Mouse (Mus musculus) neutrophil, adult 5-6 weeks (primary cell): ENCODE measurements around the gene Vkorc1l1. TPM values are rescaled to one million over a fixed set of nuclear protein-coding genes. Genes with fewer than 3 reads are reported as not detected.
"Not testable (repeated sequence)": the region's sequence is repeated elsewhere in the genome, so short reads cannot be mapped to it uniquely, and the experiment has no call there.

Experiments used
- ATAC-seq: fragments of 151-379, 151-347 bp; 2 replicates; pipeline ENCODE4 v1.8.0; 2017; ENCODE audit warnings: mild to moderate bottlenecking, moderate TSS enrichment; ENCODE audit not compliant: insufficient number of reproducible peaks, poor library complexity, low FRiP score, severe bottlenecking; ENCODE audit errors: extremely low read depth
- total RNA-seq: library from RNA; stranded (forward); fragments of 200-1000 nt; gene quantifications from 2 replicates; pipeline ENCODE4 v1.2.3, GENCODE M21; 2017

Gene Vkorc1l1
- total RNA-seq, result 11.9 and 14.3 TPM in 2 replicates

- peak; percentile 89 for ATAC-seq
These were observed at the start of gene Vkorc1l1 for GRCm38 (mm10) chr5:129941495-129942045. Gene Vkorc1l1 (plus strand): TSS chr5:129941970.

- peak; percentile 100 for ATAC-seq
These were observed 46.3 kb upstream of the Vkorc1l1 start, which contains the start of gene Zbed5 for GRCm38 (mm10) chr5:129895198-129896088. Gene Zbed5 (plus strand): TSS chr5:129895723.

- ATAC-seq, result no peak
These were observed 43.3 kb upstream of the Vkorc1l1 start, which contains the start of gene Phkg1 for GRCm38 (mm10) chr5:129898449-129898848. Gene Phkg1 (minus strand): TSS chr5:129898549.

GRCm38 (mm10) chr5:129907775-129908174 is 34.0 kb upstream of the Vkorc1l1 start:
- no peak for ATAC-seq

GRCm38 (mm10) chr5:129908242-129908965 is 33.4 kb upstream of the Vkorc1l1 start, which contains the start of gene Nupr1l:
Gene Nupr1l (plus strand): TSS chr5:129908540.
- ATAC-seq, result peak; percentile 89

DNA sequence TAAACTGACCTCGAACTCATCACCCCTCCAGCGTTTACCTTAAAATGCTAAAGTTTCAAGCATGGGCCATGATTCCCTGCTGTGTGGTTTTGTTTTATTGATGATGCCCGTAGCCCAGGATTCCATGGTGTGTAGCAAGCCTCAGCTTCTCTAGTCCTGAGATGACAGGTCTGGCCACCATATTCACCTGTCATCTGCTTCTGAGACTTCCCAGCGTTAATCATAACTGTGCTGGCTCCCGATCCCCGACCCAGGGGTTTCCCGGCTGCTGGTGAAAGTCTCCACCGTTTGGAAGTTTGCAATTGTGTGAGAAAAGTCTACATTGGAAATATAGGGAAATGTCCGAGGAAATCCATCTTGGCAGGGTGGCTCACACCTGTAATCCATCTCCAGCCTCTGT is 32.6 kb upstream of the Vkorc1l1 start:
- ATAC-seq, result no peak

DNA sequence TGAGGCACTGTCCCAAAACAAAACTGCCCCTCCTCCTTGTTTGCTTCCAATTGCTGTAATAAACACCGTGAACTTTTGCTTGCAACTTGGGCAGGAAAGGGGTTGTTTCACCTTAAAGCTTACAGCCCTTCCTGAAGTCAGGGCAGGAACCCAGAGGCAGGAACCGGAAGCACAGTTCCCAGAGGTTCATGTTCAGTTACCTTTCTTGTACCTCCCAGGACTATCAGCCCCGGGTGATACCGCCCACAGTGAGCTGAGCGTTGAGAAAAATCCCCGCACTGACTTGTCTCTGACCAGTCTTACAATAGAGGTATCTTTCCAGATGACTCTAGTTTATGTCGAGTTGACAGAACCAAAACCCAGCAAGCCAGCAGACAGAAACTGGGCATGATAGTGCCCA is 32.2 kb upstream of the Vkorc1l1 start:
- no peak for ATAC-seq

DNA sequence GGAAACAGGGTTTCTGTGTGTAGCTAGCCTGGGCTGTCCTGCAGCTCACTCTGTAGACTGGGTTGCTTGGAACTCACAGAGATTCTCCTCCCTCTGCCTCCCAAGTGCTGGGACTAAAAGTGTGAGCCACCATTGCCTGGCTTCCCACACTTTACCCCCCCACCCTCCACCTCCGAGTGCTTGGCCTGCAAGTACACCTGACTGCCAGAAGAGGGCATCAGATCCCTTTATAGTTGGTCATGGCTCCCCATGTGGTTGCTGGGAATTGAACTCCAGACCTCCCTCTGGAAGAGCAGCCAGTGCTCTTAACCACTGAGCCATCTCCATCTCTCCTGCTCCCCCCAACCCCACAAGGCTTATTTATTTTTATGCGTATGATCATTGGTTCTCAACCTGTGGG is 27.7 kb upstream of the Vkorc1l1 start:
- ATAC-seq, result peak; percentile 86

- ATAC-seq, result not testable (repeated sequence)
These were observed 26.3 kb upstream of the Vkorc1l1 start for GRCm38 (mm10) chr5:129915491-129915890.

DNA sequence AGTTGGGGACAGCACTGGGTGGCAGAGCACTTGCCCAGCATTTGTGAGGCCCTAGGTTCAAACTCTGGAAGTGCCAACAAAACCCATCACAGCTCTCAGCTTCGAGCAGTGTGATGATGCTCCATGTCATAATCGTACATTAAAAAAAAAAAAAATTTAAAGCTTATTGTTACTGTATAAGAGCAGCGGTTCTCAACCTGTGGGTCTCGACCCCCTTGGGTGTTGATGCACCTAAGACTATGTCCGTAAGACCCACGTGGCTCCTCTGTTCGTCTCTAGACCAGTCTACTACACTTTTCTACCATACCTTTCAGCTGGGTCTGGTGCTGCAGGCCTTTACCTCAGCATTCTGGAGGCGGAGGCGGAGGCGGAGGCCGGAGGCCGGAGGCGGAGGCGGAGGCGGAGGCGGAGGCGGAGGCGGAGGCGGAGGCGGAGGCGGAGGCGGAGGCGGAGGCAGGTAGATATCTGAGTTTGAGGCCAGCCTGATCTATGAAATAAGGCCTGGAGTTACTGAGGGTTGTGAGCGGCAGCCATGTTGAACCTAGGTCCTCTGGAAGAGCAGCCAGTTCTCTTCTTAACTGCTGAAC is 23.6 kb upstream of the Vkorc1l1 start:
- ATAC-seq, result no peak

- no peak for ATAC-seq
These were observed 23.0 kb upstream of the Vkorc1l1 start for GRCm38 (mm10) chr5:129918752-129919151.

DNA sequence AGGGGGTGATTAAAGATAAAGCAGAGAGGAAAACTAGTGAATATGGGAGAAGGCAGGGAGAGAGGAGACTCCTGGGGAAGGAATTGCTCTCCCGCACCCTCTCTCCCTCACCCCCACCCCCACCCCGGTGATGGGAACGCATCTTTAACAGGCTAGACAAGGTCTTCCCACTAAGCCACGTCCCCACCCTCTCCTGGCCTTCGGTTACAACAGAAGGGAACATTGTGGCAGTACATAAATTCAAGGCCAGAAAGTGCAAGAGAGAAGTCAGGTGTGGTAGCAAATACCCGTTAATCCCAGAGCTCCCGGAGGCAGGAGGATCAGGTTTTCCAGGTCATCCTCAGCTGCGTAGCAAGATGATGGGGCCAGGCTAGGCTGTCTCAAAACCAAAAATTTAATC is 22.4 kb upstream of the Vkorc1l1 start:
- no peak for ATAC-seq

DNA sequence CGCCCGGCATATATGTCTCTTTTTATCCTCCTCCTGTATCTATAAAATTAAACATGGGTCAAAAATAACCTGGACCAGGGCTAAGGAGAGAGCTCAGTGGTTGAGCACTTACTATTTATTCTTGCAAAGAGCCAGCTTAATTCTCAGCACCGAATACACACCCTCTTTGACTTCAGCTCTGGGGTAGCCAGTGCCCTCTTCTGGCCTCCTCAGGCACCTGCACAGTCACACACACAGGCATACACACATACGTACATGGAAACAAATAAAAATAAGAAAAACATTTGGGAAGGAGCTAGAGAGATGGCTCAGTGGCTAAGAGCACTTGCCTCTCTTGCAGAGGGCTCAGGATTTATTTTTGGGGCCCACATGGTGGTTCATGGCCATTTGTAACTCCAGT is 19.8 kb upstream of the Vkorc1l1 start:
- no peak for ATAC-seq

- no peak for ATAC-seq
These were observed 16.8 kb upstream of the Vkorc1l1 start for GRCm38 (mm10) chr5:129924820-129925452.

DNA sequence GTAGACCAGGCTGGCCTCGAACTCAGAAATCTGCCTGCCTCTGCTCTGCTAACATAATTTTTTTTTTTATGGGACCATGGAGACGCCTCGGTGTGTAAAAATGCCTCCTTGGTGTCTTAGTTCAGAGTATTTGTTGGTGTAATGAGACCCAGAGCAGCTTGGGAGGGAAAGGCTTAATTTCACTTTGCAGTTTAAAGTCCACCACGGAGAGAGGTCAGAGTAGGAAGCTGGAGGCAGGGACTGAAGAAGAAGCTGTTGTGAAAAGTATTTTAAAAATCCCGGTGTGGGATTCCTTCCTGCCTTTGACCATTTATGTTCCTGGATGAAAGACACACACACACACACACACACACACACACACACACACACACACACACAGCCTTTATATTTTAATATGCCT is 15.8 kb upstream of the Vkorc1l1 start:
- no peak for ATAC-seq

DNA sequence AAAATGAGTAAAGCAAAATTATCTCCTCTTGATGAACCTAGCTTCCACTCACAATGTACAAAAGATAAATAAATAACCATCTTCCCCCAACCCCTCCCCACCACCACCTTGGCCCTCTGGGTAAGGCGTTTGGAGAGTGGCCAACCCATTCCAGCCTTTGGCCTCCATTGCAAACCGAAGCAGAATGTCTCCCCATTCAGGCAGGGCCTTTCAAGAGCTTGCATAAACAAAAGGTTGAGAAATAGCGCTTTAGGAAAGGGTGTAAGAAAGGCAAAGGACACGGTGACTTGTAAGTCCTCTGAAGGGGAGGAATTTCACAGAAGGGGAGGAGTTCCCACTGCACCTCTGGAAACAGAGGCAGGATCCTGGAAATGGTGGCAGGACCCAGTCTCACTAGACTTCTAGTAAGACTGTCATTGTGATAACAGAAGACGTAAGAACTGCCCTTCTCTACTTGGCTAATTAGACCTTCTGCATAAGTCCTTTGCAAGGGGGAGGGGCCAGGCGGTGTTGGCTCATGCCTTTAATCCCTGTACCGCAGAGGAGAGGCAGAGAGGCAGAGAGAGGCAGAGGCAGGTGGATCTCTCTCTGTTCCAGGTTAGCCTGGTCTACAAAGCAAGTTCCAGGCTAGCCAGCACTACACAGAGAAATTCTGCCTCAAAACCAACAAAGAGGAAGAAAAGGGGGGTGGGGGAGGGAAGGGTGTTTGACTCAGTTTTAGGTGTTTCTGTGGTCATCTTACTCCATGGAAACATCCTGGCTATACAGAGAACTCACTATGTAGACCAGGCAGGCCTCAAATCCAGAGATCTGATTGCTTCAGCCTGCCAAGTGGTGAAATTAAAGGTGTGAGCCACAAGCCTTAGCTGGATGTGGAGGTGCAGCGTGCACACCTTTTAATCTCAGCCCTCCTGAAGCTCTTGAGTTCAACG is 11.6 kb upstream of the Vkorc1l1 start:
- ATAC-seq, result 0 out of 2 replicates have a peak, but pooled peaks have one; percentile 19

DNA sequence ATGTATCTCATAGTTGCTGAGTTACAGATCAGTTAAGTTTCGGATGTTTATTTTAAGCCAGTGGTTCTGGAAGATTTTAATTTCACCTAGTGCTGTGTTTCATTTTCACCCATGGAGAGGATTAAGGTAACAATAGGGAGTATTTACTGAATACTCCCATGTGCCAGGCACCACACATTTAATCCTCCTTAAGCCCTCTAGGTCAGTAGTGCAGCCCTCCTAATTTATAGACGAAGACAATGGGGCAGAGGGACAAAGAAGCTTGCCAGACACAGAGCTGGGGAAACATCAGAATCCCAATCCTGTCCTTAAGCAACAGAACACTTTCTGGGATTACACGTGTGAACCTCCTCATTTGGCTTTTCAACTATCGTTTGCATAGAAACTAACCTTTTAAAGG is 4.8 kb upstream of the Vkorc1l1 start:
- no peak for ATAC-seq

DNA sequence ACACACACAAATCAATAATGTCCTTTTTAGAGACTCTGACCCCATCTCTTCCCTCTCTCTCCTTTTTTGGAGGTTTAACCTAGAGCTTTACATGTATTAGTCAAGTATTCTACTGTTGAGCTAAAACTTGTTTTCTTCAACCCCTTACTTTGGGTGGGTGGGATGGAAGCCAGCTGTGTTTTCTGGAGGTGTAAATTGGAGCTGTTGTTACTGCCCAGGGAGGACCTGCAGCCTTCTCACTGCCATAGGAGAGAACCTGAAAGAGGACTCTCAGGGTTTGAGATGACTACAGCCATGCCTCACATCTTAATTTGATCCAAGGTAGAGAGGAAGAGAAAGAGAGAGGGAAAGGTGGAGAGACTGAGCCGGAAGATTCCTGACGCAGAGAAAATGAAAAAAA is 1.5 kb upstream of the Vkorc1l1 start:
- no peak for ATAC-seq
